Comparison of ENCODE assay signal across 17 mouse cellular contexts in genomic region chr11:59756351-59756750, GRCm38 (mm10).
"Had no signal": no experiment of that assay in that cellular context is flagged by ENCODE, and none has a peak within 500 bp of the region (broad histone marks: within the 10 kb centered on the region; RNA-seq: fewer than 3 reads in every experiment).

No protein-coding gene starts in this region.

- DNase-seq: lung, adult 18-20 months; lung, embryonic 14.5 days; lung, postnatal 10 days; lung, postnatal 4 days; retina, postnatal 1 day; right cerebral cortex, adult 18-20 months; right cerebral cortex, postnatal 25 days; right cerebral cortex, postnatal 4 days; spleen, adult 18-20 months; thymus, adult 18-20 months; thymus, postnatal 14 days; thymus, postnatal 36 days had no signal

- H3K27me3 ChIP-seq: liver, embryonic 12.5 days; midbrain, embryonic 15.5 days; neural tube, embryonic 12.5 days had no signal

- H3K4me2 ChIP-seq: liver, embryonic 12.5 days; lung, embryonic 14.5 days; midbrain, embryonic 15.5 days; neural tube, embryonic 12.5 days had no signal

- H3K9me3 ChIP-seq: liver, embryonic 12.5 days; midbrain, embryonic 10.5 days; midbrain, embryonic 15.5 days; neural tube, embryonic 12.5 days had no signal

- H3K27ac ChIP-seq: liver, embryonic 12.5 days; liver, embryonic 14.5 days; midbrain, embryonic 10.5 days; midbrain, embryonic 15.5 days; neural tube, embryonic 12.5 days had no signal

- ATAC-seq: liver, embryonic 12.5 days; midbrain, embryonic 15.5 days had no signal

- H3K4me1 ChIP-seq: liver, embryonic 12.5 days; midbrain, embryonic 10.5 days; midbrain, embryonic 15.5 days; neural tube, embryonic 12.5 days had no signal

- H3K4me3 ChIP-seq: liver, embryonic 12.5 days; midbrain, embryonic 10.5 days; midbrain, embryonic 15.5 days; neural tube, embryonic 12.5 days had no signal

- H3K9ac ChIP-seq: liver, embryonic 12.5 days; liver, embryonic 14.5 days; lung, embryonic 14.5 days; midbrain, embryonic 15.5 days; neural tube, embryonic 12.5 days had no signal
